Comparison of ENCODE assay signal across 19 mouse cellular contexts in genomic region chr5:47608318-47608717, GRCm38 (mm10).
DNase-seq lines count a peak whose midpoint lies in the region; ATAC-seq and TF ChIP-seq lines count a peak whose summit lies in the region.
"Had no signal": no experiment of that assay in that cellular context is flagged by ENCODE, and none has a peak within 500 bp of the region (broad histone marks: within the 10 kb centered on the region; RNA-seq: fewer than 3 reads in every experiment).

No protein-coding gene starts in this region.

- no peaks in the 10 kb centered on the region for H3K27me3 ChIP-seq in midbrain, postnatal 0 days (ENCODE audit: insufficient read depth, low read length)
- no peaks in the 10 kb centered on the region for H3K27me3 ChIP-seq in midbrain, embryonic 16.5 days (ENCODE audit: control insufficient read depth, insufficient read depth, low read depth, low read length)
- no peaks in the 10 kb centered on the region for H3K27me3 ChIP-seq in intestine, embryonic 16.5 days (replicated peaks; ENCODE audit: control insufficient read depth, insufficient read depth, low read length)
- H3K27me3 ChIP-seq: embryonic facial prominence, embryonic 15.5 days; forebrain, embryonic 12.5 days; hindbrain, embryonic 12.5 days had no signal

- no peak overlapping the region for H3K9ac ChIP-seq in midbrain, postnatal 0 days (replicated peaks; ENCODE audit: low read length, poor library complexity, severe bottlenecking)
- no peak overlapping the region for H3K9ac ChIP-seq in midbrain, embryonic 16.5 days (ENCODE audit: low read depth, low read length)
- H3K9ac ChIP-seq in intestine, embryonic 16.5 days (ENCODE audit: low read depth, low read length) = no peak overlapping the region
- H3K9ac ChIP-seq: embryonic facial prominence, embryonic 15.5 days; forebrain, embryonic 12.5 days; hindbrain, embryonic 12.5 days had no signal

- TF ChIP-seq CTCF in midbrain, postnatal 0 days (IDR thresholded peaks at IDR 0.05) = no peak

- 29% methylated on average over 1 of the region's 1 CpGs for WGBS in midbrain, postnatal 0 days
- 48% methylated on average over 1 of the region's 1 CpGs for WGBS in midbrain, embryonic 16.5 days
- WGBS in intestine, embryonic 16.5 days = 29% methylated on average over 1 of the region's 1 CpGs

- no peak overlapping the region for H3K4me3 ChIP-seq in midbrain, postnatal 0 days (ENCODE audit: low read depth, low read length)
- H3K4me3 ChIP-seq in midbrain, embryonic 16.5 days (ENCODE audit: low read depth, low read length) = no peak overlapping the region
- H3K4me3 ChIP-seq in intestine, embryonic 16.5 days (ENCODE audit: low read length) = no peak overlapping the region
- H3K4me3 ChIP-seq: embryonic facial prominence, embryonic 15.5 days; forebrain, embryonic 12.5 days; hindbrain, embryonic 12.5 days; layer of hippocampus, adult 2 months; left cerebral cortex, adult 2 months; myocyte had no signal

- no peak overlapping the region for H3K27ac ChIP-seq in midbrain, postnatal 0 days (ENCODE audit: low read depth, low read length)
- no peak overlapping the region for H3K27ac ChIP-seq in midbrain, embryonic 16.5 days (ENCODE audit: low read length)
- H3K27ac ChIP-seq in intestine, embryonic 16.5 days (ENCODE audit: low read length) = no peak overlapping the region
- H3K27ac ChIP-seq: embryonic facial prominence, embryonic 15.5 days; forebrain, embryonic 12.5 days; hindbrain, embryonic 12.5 days; layer of hippocampus, adult 2 months; left cerebral cortex, adult 2 months had no signal

- H3K4me1 ChIP-seq in midbrain, postnatal 0 days (ENCODE audit: insufficient read depth, low read length) = no peaks in the 10 kb centered on the region
- H3K4me1 ChIP-seq in midbrain, embryonic 16.5 days (ENCODE audit: control insufficient read depth, insufficient read depth, low read length) = no peaks in the 10 kb centered on the region
- H3K4me1 ChIP-seq in intestine, embryonic 16.5 days (ENCODE audit: control insufficient read depth, insufficient read depth, low read length) = no peaks in the 10 kb centered on the region
- H3K4me1 ChIP-seq: embryonic facial prominence, embryonic 15.5 days; forebrain, embryonic 12.5 days; hindbrain, embryonic 12.5 days had no signal

- H3K9me3 ChIP-seq in midbrain, postnatal 0 days (ENCODE audit: low read length) = no peaks in the 10 kb centered on the region
- no peaks in the 10 kb centered on the region for H3K9me3 ChIP-seq in midbrain, embryonic 16.5 days (replicated peaks; ENCODE audit: control insufficient read depth, low read length, poor library complexity, severe bottlenecking)
- no peaks in the 10 kb centered on the region for H3K9me3 ChIP-seq in intestine, embryonic 16.5 days (ENCODE audit: control insufficient read depth, low read length)
- H3K9me3 ChIP-seq: embryonic facial prominence, embryonic 15.5 days; forebrain, embryonic 12.5 days; G1E; hindbrain, embryonic 12.5 days had no signal

- DNase-seq in gastrocnemius, postnatal 10 days = peak; percentile 8
- DNase-seq in gastrocnemius, adult 8-10 months (ENCODE audit: low spot score in 2 of 2) = no peak
- DNase-seq in kidney, postnatal 14 days = peak; percentile 16
- DNase-seq in kidney, adult 11 months = no peak
- peak; percentile 22 for DNase-seq in midbrain, postnatal 0 days (ENCODE audit: low spot score)
- no peak for DNase-seq in thymus, postnatal 0 days (ENCODE audit: low spot score)
- DNase-seq: kidney, adult 18-20 months; liver; lung, adult 2 months; retina, postnatal 1 day had no signal

- no peak overlapping the region for H3K4me2 ChIP-seq in midbrain, postnatal 0 days (ENCODE audit: low read depth, low read length, poor library complexity, severe bottlenecking)
- no peak overlapping the region for H3K4me2 ChIP-seq in midbrain, embryonic 16.5 days (ENCODE audit: low read length)
- H3K4me2 ChIP-seq in intestine, embryonic 16.5 days (ENCODE audit: low read depth, low read length) = no peak overlapping the region
- H3K4me2 ChIP-seq: embryonic facial prominence, embryonic 15.5 days; forebrain, embryonic 12.5 days; hindbrain, embryonic 12.5 days had no signal

- no peak for ATAC-seq in midbrain, postnatal 0 days (ENCODE audit: low FRiP score)
- no peak for ATAC-seq in midbrain, embryonic 16.5 days
- ATAC-seq in intestine, embryonic 16.5 days = peak; percentile 56; the same call in 1 of the 2 replicates

- no peaks in the 10 kb centered on the region for H3K36me3 ChIP-seq in midbrain, postnatal 0 days (ENCODE audit: insufficient read depth, low read length)
- H3K36me3 ChIP-seq in midbrain, embryonic 16.5 days (ENCODE audit: control insufficient read depth, insufficient read depth, low read length) = no peaks in the 10 kb centered on the region
- H3K36me3 ChIP-seq in intestine, embryonic 16.5 days (ENCODE audit: control insufficient read depth, insufficient read depth, low read length) = no peaks in the 10 kb centered on the region
- H3K36me3 ChIP-seq: embryonic facial prominence, embryonic 15.5 days; forebrain, embryonic 12.5 days; G1E; hindbrain, embryonic 12.5 days had no signal

Comparison
In these comparisons a context has a peak if more than half of its experiments do, and no peak if none do; other contexts are left out.
1. DNase-seq: peak in gastrocnemius, postnatal 10 days (single experiment), kidney, postnatal 14 days (single experiment) and midbrain, postnatal 0 days (single experiment); none in gastrocnemius, adult 8-10 months (0 of 2), kidney, adult 11 months (single experiment) and thymus, postnatal 0 days (single experiment).